Mouse (Mus musculus) kidney, postnatal 0 days (tissue): ENCODE results near the gene Cux1. TPM values are rescaled to one million over a fixed set of nuclear protein-coding genes. Genes with fewer than 3 reads are reported as not detected.

Source experiments
- ATAC-seq: fragments of 200-750 bp; cut with Nextera tagmentation; replicated peaks from 2 replicates; pipeline ENCODE4 v1.8.0; 2017; ENCODE audit warnings: low read depth, moderate number of reproducible peaks, moderate TSS enrichment, moderate library complexity; ENCODE audit not compliant: low FRiP score
- DNase-seq: peaks from one replicate; pipeline ENCODE4 v3.0.0-alpha.2; 2016; ENCODE audit warnings: low spot score
- H3K27ac ChIP-seq: fragments of 300-500 bp; sonication (generic); 2 replicates; pipeline ENCODE4 v1.5.1; 2014; ENCODE audit warnings: mild to moderate bottlenecking
- H3K27me3 ChIP-seq: fragments of 300-500 bp; sonication (generic); 2 replicates; pipeline ENCODE4 v1.6.1; 2014; ENCODE audit warnings: low read length, mixed read lengths; ENCODE audit not compliant: insufficient read depth
- H3K36me3 ChIP-seq: fragments of 300-500 bp; sonication (generic); 2 replicates; pipeline ENCODE4 v1.6.1; 2014; ENCODE audit warnings: low read length, mixed read lengths; ENCODE audit not compliant: insufficient read depth
- H3K4me1 ChIP-seq: fragments of 300-500 bp; sonication (generic); replicated peaks from 2 replicates; pipeline ENCODE4 v1.6.1; 2014; ENCODE audit warnings: antibody characterized with exemption, low read length, mixed read lengths; ENCODE audit not compliant: insufficient read depth
- H3K4me2 ChIP-seq: fragments of 300-500 bp; sonication (generic); 2 replicates; pipeline ENCODE4 v1.6.1; 2014; ENCODE audit warnings: mild to moderate bottlenecking, low read length, moderate library complexity, mixed read lengths
- H3K4me3 ChIP-seq: fragments of 300-500 bp; sonication (generic); replicated peaks from 2 replicates; pipeline ENCODE4 v1.5.1; 2014; ENCODE audit warnings: low read depth, low read length
- H3K9ac ChIP-seq: fragments of 300-500 bp; sonication (generic); 2 replicates; pipeline ENCODE4 v1.6.1; 2014; ENCODE audit warnings: low read depth, low read length
- H3K9me3 ChIP-seq: fragments of 300-500 bp; sonication (generic); replicated peaks from 2 replicates; pipeline ENCODE4 v1.6.1; 2016; ENCODE audit warnings: low read length, inconsistent platforms, mixed read lengths
- CTCF ChIP-seq: IDR thresholded peaks from 2 replicates; pipeline ENCODE4 v1.5.1; 2016; ENCODE audit warnings: antibody characterized with exemption, low read depth, mild to moderate bottlenecking, moderate library complexity
- WGBS: fragments of 180-500 bp; shearing (Covaris S2); extraction: QIAGEN DNeasy Blood & Tissue Kit; methylation state at CpG from one replicate; pipeline ENCODE4 v1.1.7; 2014; 5-methylcytosine and 5-hydroxymethylcytosine counted together
- polyA plus RNA-seq: library from polyadenylated mRNA; unstranded; fragments of >200 nt; fragmentation: Nextera tagmentation; extraction: Ambion mirVana; gene quantifications from 2 replicates; pipeline ENCODE4 v1.2.1, GENCODE M21; 2015

The Cux1 gene
- polyA plus RNA-seq, 1 experiment from 2014 or later = 73.4 TPM

- TF ChIP-seq CTCF = no peak
- DNase-seq (peak; percentile 42), ATAC-seq (no peak)
- H3K4me3 ChIP-seq = peak overlapping the region; percentile 27
- WGBS = 2% methylated on average over 19 of the region's 19 CpGs
- H3K4me1 ChIP-seq = peaks cover 7% of the 10 kb centered on the region; the same call in 1 of the 2 replicates
- no peaks in the 10 kb centered on the region for H3K27me3 ChIP-seq
- H3K27ac ChIP-seq = no peak overlapping the region
- no peaks in the 10 kb centered on the region for H3K36me3 ChIP-seq
- no peaks in the 10 kb centered on the region for H3K9me3 ChIP-seq
- H3K9ac ChIP-seq = peak overlapping the region; percentile 39; the same call in 1 of the 2 replicates
- peak overlapping the region; percentile 59 for H3K4me2 ChIP-seq
These were observed 329.7 kb downstream of the Cux1 start for GRCm38 (mm10) chr5:136237607-136238006.

GRCm38 (mm10) chr5:136236611-136237010 is 330.7 kb downstream of the Cux1 start:
- no peak overlapping the region for H3K4me3 ChIP-seq
- WGBS = 58% methylated on average over 5 of the region's 5 CpGs
- H3K4me2 ChIP-seq = no peak overlapping the region
- no peak for ATAC-seq
- H3K9ac ChIP-seq = no peak overlapping the region
- no peaks in the 10 kb centered on the region for H3K36me3 ChIP-seq
- H3K27me3 ChIP-seq = no peaks in the 10 kb centered on the region
- TF ChIP-seq CTCF = no peak
- H3K4me1 ChIP-seq = peaks cover 7% of the 10 kb centered on the region; the same call in 1 of the 2 replicates
- DNase-seq = no peak
- H3K27ac ChIP-seq = no peak overlapping the region
- no peaks in the 10 kb centered on the region for H3K9me3 ChIP-seq

- Histone ChIP-seq H3K4me1 (no peaks in the 10 kb centered on the region), H3K4me3 (no peak overlapping the region), H3K27ac (no peak overlapping the region), H3K27me3 (no peaks in the 10 kb centered on the region), H3K9me3 (no peaks in the 10 kb centered on the region), H3K4me2 (no peak overlapping the region), H3K9ac (no peak overlapping the region), H3K36me3 (no peaks in the 10 kb centered on the region)
- no peak for TF ChIP-seq CTCF
- ATAC-seq (no peak), DNase-seq (no peak)
- WGBS = 57% methylated on average over 4 of the region's 4 CpGs
These were observed 336.8 kb downstream of the Cux1 start for GRCm38 (mm10) chr5:136230348-136231035.

- Histone ChIP-seq H3K27ac (no peak overlapping the region), H3K4me3 (no peak overlapping the region), H3K27me3 (no peaks in the 10 kb centered on the region), H3K9ac (no peak overlapping the region), H3K36me3 (peaks cover 3% of the 10 kb centered on the region; the same call in 1 of the 2 replicates), H3K4me2 (no peak overlapping the region), H3K9me3 (no peaks in the 10 kb centered on the region), H3K4me1 (no peaks in the 10 kb centered on the region)
- 76% methylated on average over 7 of the region's 7 CpGs for WGBS
- DNase-seq (no peak), ATAC-seq (no peak)
- TF ChIP-seq CTCF = no peak
These were observed 340.9 kb downstream of the Cux1 start for GRCm38 (mm10) chr5:136226246-136226876.

GRCm38 (mm10) chr5:136218585-136218984 is 348.7 kb downstream of the Cux1 start:
- ATAC-seq (no peak), DNase-seq (no peak)
- WGBS = 84% methylated on average over 12 of the region's 12 CpGs

GRCm38 (mm10) chr5:136217932-136218381 is 349.3 kb downstream of the Cux1 start:
- ATAC-seq (no peak), DNase-seq (no peak)
- H3K36me3 ChIP-seq = no peaks in the 10 kb centered on the region
- H3K27me3 ChIP-seq = no peaks in the 10 kb centered on the region
- WGBS = 66% methylated on average over 4 of the region's 4 CpGs
- H3K27ac ChIP-seq = no peak overlapping the region
- no peak for TF ChIP-seq CTCF
- no peak overlapping the region for H3K4me2 ChIP-seq
- H3K4me3 ChIP-seq = no peak overlapping the region
- H3K9ac ChIP-seq = no peak overlapping the region
- H3K4me1 ChIP-seq = no peaks in the 10 kb centered on the region
- H3K9me3 ChIP-seq = no peaks in the 10 kb centered on the region

More at GRCm38 (mm10) chr5:136218585-136218984, 348.7 kb downstream of the Cux1 start:
- H3K27ac ChIP-seq = no peak overlapping the region
- H3K4me3 ChIP-seq = no peak overlapping the region
- no peaks in the 10 kb centered on the region for H3K27me3 ChIP-seq
- no peaks in the 10 kb centered on the region for H3K36me3 ChIP-seq
- TF ChIP-seq CTCF = no peak
- H3K9ac ChIP-seq = no peak overlapping the region
- H3K9me3 ChIP-seq = no peaks in the 10 kb centered on the region
- H3K4me1 ChIP-seq = no peaks in the 10 kb centered on the region
- no peak overlapping the region for H3K4me2 ChIP-seq
